Comparison of ENCODE assay signal across 8 mouse cellular contexts in genomic region chr8:106137906-106138477, GRCm38 (mm10). TPM values are rescaled to one million over a fixed set of nuclear protein-coding genes. Genes with fewer than 3 reads are reported as not detected.
DNase-seq lines count a peak whose midpoint lies in the region; ATAC-seq and TF ChIP-seq lines count a peak whose summit lies in the region.

No protein-coding gene starts in this region.

- peak; percentile 37 for DNase-seq in gastrocnemius, postnatal 25 days
- DNase-seq in gastrocnemius, postnatal 4 days (ENCODE audit: low spot score in 2 of 2), result no peak
- no peak for DNase-seq in Patski (ENCODE audit: low read depth, low spot score)
- DNase-seq in hindbrain, embryonic 14.5 days (ENCODE audit: low spot score), result no peak
- DNase-seq in liver, embryonic 11.5 days (ENCODE audit: low spot score), result peak; percentile 75
- DNase-seq in midbrain, postnatal 0 days (ENCODE audit: low spot score), result no peak
- DNase-seq in spleen, postnatal 10 days (ENCODE audit: low spot score in 2 of 2), result no peak

- POLR2A ChIA-PET in Patski (lab: Charles Lee), result no interaction called here

- H3K27ac ChIP-seq in forebrain, embryonic 12.5 days, result no peak overlapping the region
- no peak overlapping the region for H3K27ac ChIP-seq in hindbrain, embryonic 14.5 days
- peak overlapping the region; percentile 66; the same call in 1 of the 2 replicates for H3K27ac ChIP-seq in liver, embryonic 11.5 days (ENCODE audit: low read depth, low read length)
- H3K27ac ChIP-seq in midbrain, postnatal 0 days (ENCODE audit: low read depth, low read length), result no peak overlapping the region

- H3K27me3 ChIP-seq in Patski, result no peaks in the 10 kb centered on the region
- H3K27me3 ChIP-seq in forebrain, embryonic 12.5 days, result peaks cover 76% of the 10 kb centered on the region
- peaks cover 75% of the 10 kb centered on the region for H3K27me3 ChIP-seq in hindbrain, embryonic 14.5 days (ENCODE audit: control insufficient read depth, insufficient read depth, low read length)
- peaks cover 48% of the 10 kb centered on the region for H3K27me3 ChIP-seq in liver, embryonic 11.5 days (replicated peaks; ENCODE audit: control insufficient read depth, insufficient read depth, low read length)
- peaks cover 41% of the 10 kb centered on the region for H3K27me3 ChIP-seq in midbrain, postnatal 0 days (ENCODE audit: insufficient read depth, low read length)

- peak; percentile 49 for ATAC-seq in Patski
- ATAC-seq in forebrain, embryonic 12.5 days (ENCODE audit: low FRiP score), result peak; percentile 47
- ATAC-seq in hindbrain, embryonic 14.5 days (ENCODE audit: low FRiP score), result no peak
- ATAC-seq in liver, embryonic 11.5 days (replicated peaks; ENCODE audit: low FRiP score), result peak; percentile 24; the same call in 1 of the 2 replicates
- ATAC-seq in midbrain, postnatal 0 days (ENCODE audit: low FRiP score), result no peak

- 0 out of 2 replicates have a peak, but pooled peaks cover 4% of the 10 kb centered on the region for H3K36me3 ChIP-seq in forebrain, embryonic 12.5 days (replicated peaks)
- no peaks in the 10 kb centered on the region for H3K36me3 ChIP-seq in hindbrain, embryonic 14.5 days (replicated peaks; ENCODE audit: control insufficient read depth, insufficient read depth)
- peaks cover 3% of the 10 kb centered on the region; the same call in 1 of the 2 replicates for H3K36me3 ChIP-seq in liver, embryonic 11.5 days (ENCODE audit: control insufficient read depth, insufficient read depth, low read length)
- H3K36me3 ChIP-seq in midbrain, postnatal 0 days (ENCODE audit: insufficient read depth, low read length), result no peaks in the 10 kb centered on the region

- CTCF ChIA-PET in Patski (lab: Charles Lee), result interaction anchor here (1.6 kb wide), 1 partner anchor 61 kb away, joined by 4 read pairs; no protein-coding TSS in a partner anchor

- peaks cover 28% of the 10 kb centered on the region for H3K4me1 ChIP-seq in forebrain, embryonic 12.5 days
- peaks cover 22% of the 10 kb centered on the region for H3K4me1 ChIP-seq in hindbrain, embryonic 14.5 days (replicated peaks; ENCODE audit: control insufficient read depth, insufficient read depth, low read length)
- H3K4me1 ChIP-seq in liver, embryonic 11.5 days (replicated peaks; ENCODE audit: control insufficient read depth, insufficient read depth, low read length), result peaks cover 24% of the 10 kb centered on the region
- H3K4me1 ChIP-seq in midbrain, postnatal 0 days (ENCODE audit: insufficient read depth, low read length), result peaks cover 20% of the 10 kb centered on the region; the same call in 1 of the 2 replicates

- peak overlapping the region; percentile 74 for H3K4me2 ChIP-seq in forebrain, embryonic 12.5 days
- peak overlapping the region; percentile 68 for H3K4me2 ChIP-seq in hindbrain, embryonic 14.5 days (replicated peaks)
- peak overlapping the region; percentile 93 for H3K4me2 ChIP-seq in liver, embryonic 11.5 days
- peak overlapping the region; percentile 91 for H3K4me2 ChIP-seq in midbrain, postnatal 0 days (ENCODE audit: low read depth, low read length, poor library complexity, severe bottlenecking)

- in situ Hi-C loops in Patski (cut with MboI; ENCODE audit: low pct_unique_long_range_greater_than_20kb), result loop anchor here (5.0 kb wide), 1 partner anchor 264 kb away; no protein-coding TSS in a partner anchor

- peak overlapping the region; percentile 42 for H3K4me3 ChIP-seq in forebrain, embryonic 12.5 days (replicated peaks)
- peak overlapping the region; percentile 40 for H3K4me3 ChIP-seq in hindbrain, embryonic 14.5 days (replicated peaks; ENCODE audit: low read length)
- peak overlapping the region; percentile 62 for H3K4me3 ChIP-seq in liver, embryonic 11.5 days (ENCODE audit: low read depth, low read length)
- peak overlapping the region; percentile 46 for H3K4me3 ChIP-seq in midbrain, postnatal 0 days (ENCODE audit: low read depth, low read length)

- TF ChIP-seq CTCF in Patski (IDR thresholded peaks at IDR 0.05), result no peak
- TF ChIP-seq CTCF in midbrain, postnatal 0 days (IDR thresholded peaks at IDR 0.05), result no peak

- H3K9me3 ChIP-seq in forebrain, embryonic 12.5 days, result no peaks in the 10 kb centered on the region
- no peaks in the 10 kb centered on the region for H3K9me3 ChIP-seq in hindbrain, embryonic 14.5 days (ENCODE audit: control insufficient read depth, low read length)
- no peaks in the 10 kb centered on the region for H3K9me3 ChIP-seq in liver, embryonic 11.5 days (ENCODE audit: control insufficient read depth, low read length)
- no peaks in the 10 kb centered on the region for H3K9me3 ChIP-seq in midbrain, postnatal 0 days (ENCODE audit: low read length)

- under 1% methylated on average over 24 of the region's 24 CpGs for WGBS in forebrain, embryonic 12.5 days
- under 1% methylated on average over 24 of the region's 24 CpGs for WGBS in hindbrain, embryonic 14.5 days
- WGBS in liver, embryonic 11.5 days, result under 1% methylated on average over 24 of the region's 24 CpGs
- WGBS in midbrain, postnatal 0 days, result 2% methylated on average over 24 of the region's 24 CpGs

- peak overlapping the region; percentile 39; the same call in 1 of the 2 replicates for H3K9ac ChIP-seq in forebrain, embryonic 12.5 days
- H3K9ac ChIP-seq in hindbrain, embryonic 14.5 days, result peak overlapping the region; percentile 46
- peak overlapping the region; percentile 52; the same call in 1 of the 2 replicates for H3K9ac ChIP-seq in liver, embryonic 11.5 days (ENCODE audit: low read depth, low read length)
- peak overlapping the region; percentile 48 for H3K9ac ChIP-seq in midbrain, postnatal 0 days (replicated peaks; ENCODE audit: low read length, poor library complexity, severe bottlenecking)

RNA-seq across cellular contexts. Expression of gene Esrp2, which starts 1.2 kb away (rescaled TPM):
- total RNA-seq in gastrocnemius, postnatal 25 days (2021), result under 1 TPM in 1 of 2 experiments, not detected in 1; 0.46 TPM
- under 1 TPM in 1 of 2 experiments, not detected in 1; 0.18 TPM for total RNA-seq in gastrocnemius, postnatal 4 days (2021)
- 3.3 TPM for polyA plus RNA-seq in Patski (2021)
- polyA plus RNA-seq in forebrain, embryonic 12.5 days (2016; fragmentation: Nextera tagmentation; extraction: Ambion mirVana), result 1.9 TPM in 2 replicates
- 0.19 TPM in 1 of 2 replicates, not detected in the other for polyA plus RNA-seq in hindbrain, embryonic 14.5 days (2014; fragmentation: Nextera tagmentation; extraction: Ambion mirVana)
- 11.6 and 12.7 TPM in 2 replicates for polyA plus RNA-seq in liver, embryonic 11.5 days (2014; fragmentation: Nextera tagmentation; extraction: Ambion mirVana)
- 0.77 TPM in 1 of 2 replicates, not detected in the other for total RNA-seq in midbrain, postnatal 0 days (2014; rRNA removed)
- polyA plus RNA-seq in midbrain, postnatal 0 days (2015; fragmentation: Nextera tagmentation; extraction: Ambion mirVana), result 0.31 TPM in 1 of 2 replicates, not detected in the other

RNA-seq across cellular contexts. Expression of gene Pla2g15, which starts 12.2 kb away (rescaled TPM):
- total RNA-seq in gastrocnemius, postnatal 25 days (2021), result 1 to 10 TPM; 2.9 to 3.8 TPM
- 1 to 10 TPM; 8.6 to 8.9 TPM for total RNA-seq in gastrocnemius, postnatal 4 days (2021)
- polyA plus RNA-seq in Patski (2021), result 24.6 TPM
- polyA plus RNA-seq in forebrain, embryonic 12.5 days (2016; fragmentation: Nextera tagmentation; extraction: Ambion mirVana), result 13.8 and 15.8 TPM in 2 replicates
- 7.9 and 9.1 TPM in 2 replicates for polyA plus RNA-seq in hindbrain, embryonic 14.5 days (2014; fragmentation: Nextera tagmentation; extraction: Ambion mirVana)
- polyA plus RNA-seq in liver, embryonic 11.5 days (2014; fragmentation: Nextera tagmentation; extraction: Ambion mirVana), result 9.2 and 9.6 TPM in 2 replicates
- total RNA-seq in midbrain, postnatal 0 days (2014; rRNA removed), result 21.3 and 22.5 TPM in 2 replicates
- 16.7 and 18.7 TPM in 2 replicates for polyA plus RNA-seq in midbrain, postnatal 0 days (2015; fragmentation: Nextera tagmentation; extraction: Ambion mirVana)

RNA-seq across cellular contexts. Expression of gene Slc7a6, which starts 30.7 kb away (rescaled TPM):
- 1 to 10 TPM; 7.9 to 8.6 TPM for total RNA-seq in gastrocnemius, postnatal 25 days (2021)
- 10 to 100 TPM; 10.5 to 11.5 TPM for total RNA-seq in gastrocnemius, postnatal 4 days (2021)
- 129 TPM for polyA plus RNA-seq in Patski (2021)
- polyA plus RNA-seq in forebrain, embryonic 12.5 days (2016; fragmentation: Nextera tagmentation; extraction: Ambion mirVana), result 72.9 and 79.8 TPM in 2 replicates
- 65.8 and 67.3 TPM in 2 replicates for polyA plus RNA-seq in hindbrain, embryonic 14.5 days (2014; fragmentation: Nextera tagmentation; extraction: Ambion mirVana)
- 46.3 and 52.5 TPM in 2 replicates for polyA plus RNA-seq in liver, embryonic 11.5 days (2014; fragmentation: Nextera tagmentation; extraction: Ambion mirVana)
- total RNA-seq in midbrain, postnatal 0 days (2014; rRNA removed), result 37.1 and 44.3 TPM in 2 replicates
- polyA plus RNA-seq in midbrain, postnatal 0 days (2015; fragmentation: Nextera tagmentation; extraction: Ambion mirVana), result 40.2 and 41.7 TPM in 2 replicates

Comparison
In these comparisons a context has a peak if more than half of its experiments do, and no peak if none do; other contexts are left out.
1. DNase-seq: peak in gastrocnemius, postnatal 25 days (single experiment) and liver, embryonic 11.5 days (single experiment); none in gastrocnemius, postnatal 4 days (0 of 2), Patski (single experiment), hindbrain, embryonic 14.5 days (single experiment), midbrain, postnatal 0 days (single experiment) and spleen, postnatal 10 days (0 of 2).
2. ATAC-seq: peak in Patski (single experiment), forebrain, embryonic 12.5 days (single experiment) and liver, embryonic 11.5 days (single experiment); none in hindbrain, embryonic 14.5 days (single experiment) and midbrain, postnatal 0 days (single experiment).
3. Peak in every context shown above with its lines, with median percentiles within 50 percentile points of each other: H3K4me2 ChIP-seq, H3K4me3 ChIP-seq and H3K9ac ChIP-seq.